Mouse (Mus musculus): ENCODE results near the gene Cercam.
"Not testable (repeated sequence)": the region's sequence is repeated elsewhere in the genome, so short reads cannot be mapped to it uniquely, and the experiment has no call there.

Gene Cercam

DNA sequence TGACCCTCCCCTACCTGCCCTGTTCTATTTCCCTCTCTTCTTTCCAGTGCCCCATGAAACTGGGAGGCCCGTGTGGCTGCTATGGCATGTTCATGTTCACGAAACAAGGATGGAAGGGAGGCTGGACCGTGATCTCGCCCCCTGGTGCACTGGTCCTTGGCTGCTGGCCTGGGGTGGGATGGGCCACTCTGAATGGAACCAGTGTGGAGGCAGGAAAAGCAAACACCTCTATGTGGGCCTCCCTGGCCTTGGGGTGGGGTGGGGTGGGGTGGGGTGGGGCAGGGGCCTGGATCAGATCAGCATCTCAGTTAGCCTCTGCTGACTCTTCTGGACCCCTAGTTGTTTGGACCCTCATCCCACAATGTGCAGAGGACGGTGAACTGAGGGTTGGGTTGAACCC is 15.2 kb upstream of the Cercam start:
- no peak for DNase-seq (ENCODE audit: low read depth, low spot score)

DNA sequence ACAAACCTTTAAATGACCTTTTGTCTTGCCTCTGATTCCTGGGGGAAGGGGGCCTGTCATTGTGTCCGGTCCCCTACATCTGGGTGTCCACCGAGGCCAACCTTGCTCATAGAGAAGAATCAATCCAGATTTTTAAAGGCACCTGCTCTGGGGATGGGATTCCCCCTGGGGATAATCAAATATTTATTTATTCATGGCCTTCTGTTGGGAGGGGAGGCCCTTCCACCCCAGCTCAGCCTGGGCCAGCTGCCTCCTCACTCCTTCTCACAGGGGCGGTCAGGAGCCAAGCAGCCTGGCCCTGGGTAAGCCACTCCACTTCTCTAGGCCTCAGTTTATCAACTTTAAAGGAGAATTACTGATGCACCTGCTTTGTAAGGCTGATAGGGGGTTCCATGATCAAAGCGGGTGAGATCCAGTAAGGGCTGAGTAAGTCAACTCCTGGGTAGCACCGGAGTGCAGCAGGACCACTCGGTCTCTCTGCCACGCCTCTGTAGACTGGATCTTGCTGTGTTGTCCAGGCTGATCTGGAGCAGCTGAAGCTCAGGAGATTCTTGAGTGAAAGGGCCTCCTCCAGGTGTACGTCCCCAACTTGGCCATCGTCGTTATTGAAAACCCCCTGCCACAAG is 13.3 kb upstream of the Cercam start:
- DNase-seq (ENCODE audit: low read depth, low spot score): no peak

DNA sequence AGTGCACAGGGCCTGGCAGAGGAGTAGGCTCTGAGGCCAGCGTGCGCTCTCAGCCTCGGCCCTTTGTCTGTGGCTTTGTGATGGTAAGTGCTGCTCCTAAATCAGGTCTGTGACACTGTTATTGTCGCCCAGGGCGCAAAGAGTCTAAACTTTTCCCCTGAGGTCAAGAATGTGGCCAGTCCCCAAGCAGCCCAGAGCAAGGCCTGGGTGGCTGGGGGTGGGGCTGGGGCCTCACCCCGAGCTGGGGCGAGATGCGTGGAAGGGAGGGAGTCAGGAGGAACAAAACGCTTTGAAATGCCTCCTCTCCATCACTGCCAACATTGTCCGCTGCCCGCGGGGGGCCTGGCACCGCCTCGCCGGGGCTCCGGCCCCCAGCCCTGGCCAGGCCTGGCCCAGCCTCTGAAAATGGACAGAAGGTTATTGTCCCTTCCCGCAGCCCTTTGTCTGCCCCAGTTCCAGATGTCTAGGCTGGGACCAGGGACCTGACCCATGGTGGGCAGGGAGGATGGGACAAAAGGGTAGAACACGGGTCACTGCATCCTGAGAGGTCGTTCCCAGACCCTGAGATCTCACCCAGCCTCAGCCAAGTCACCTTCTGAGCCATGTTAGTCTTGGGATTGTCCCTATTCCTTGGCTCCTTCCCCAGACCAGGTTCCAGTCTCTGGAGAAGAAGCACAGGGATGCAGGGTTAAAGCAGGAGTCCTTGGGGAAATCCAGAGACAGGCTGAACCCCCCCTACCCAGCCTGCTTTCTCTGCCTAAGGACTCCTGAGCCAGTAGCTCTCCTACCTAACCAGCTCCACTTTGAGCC is 12.3 kb upstream of the Cercam start:
- DNase-seq (ENCODE audit: low read depth, low spot score): no peak

DNA sequence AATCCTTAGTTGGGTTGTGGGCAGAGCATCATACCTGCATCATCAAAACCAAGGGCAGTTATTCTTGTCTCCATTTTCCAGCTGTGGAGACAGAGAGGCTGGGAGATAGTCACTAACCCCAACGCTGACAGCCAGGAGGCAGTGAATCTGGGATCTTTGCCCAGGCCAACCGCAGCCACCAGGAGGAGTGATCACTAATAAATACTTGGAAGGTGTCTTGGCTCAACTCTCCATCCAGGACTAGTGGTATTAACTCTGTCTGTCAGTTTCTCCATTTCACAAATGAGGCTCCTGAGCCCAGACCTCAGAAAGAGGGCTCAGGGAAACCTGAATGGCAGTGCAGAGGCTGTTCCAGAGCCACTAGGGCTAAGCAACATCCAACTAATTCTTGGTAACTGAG is 11.6 kb upstream of the Cercam start:
- no peak for DNase-seq (ENCODE audit: low read depth, low spot score)

DNA sequence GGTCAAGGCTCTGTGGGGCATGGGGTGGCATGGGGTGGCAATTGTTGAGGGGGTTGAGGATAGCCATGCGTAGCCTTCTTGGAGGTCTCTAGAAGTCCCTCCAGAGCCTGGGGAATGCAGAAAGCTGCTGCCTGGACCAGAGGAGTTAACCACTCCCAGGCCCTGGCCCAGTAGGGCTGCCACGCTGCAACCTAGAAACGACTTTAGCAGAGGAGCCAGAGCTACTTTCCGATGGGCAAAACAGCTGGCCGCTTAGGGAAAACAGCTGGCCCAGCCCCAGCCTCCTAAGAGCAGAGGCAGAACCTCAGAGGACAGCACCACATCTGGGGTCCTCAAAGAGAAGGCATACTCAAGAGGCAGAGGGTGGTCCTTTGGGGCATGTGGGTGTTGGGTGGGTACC is 11.0 kb upstream of the Cercam start:
- no peak for DNase-seq (ENCODE audit: low read depth, low spot score)

DNA sequence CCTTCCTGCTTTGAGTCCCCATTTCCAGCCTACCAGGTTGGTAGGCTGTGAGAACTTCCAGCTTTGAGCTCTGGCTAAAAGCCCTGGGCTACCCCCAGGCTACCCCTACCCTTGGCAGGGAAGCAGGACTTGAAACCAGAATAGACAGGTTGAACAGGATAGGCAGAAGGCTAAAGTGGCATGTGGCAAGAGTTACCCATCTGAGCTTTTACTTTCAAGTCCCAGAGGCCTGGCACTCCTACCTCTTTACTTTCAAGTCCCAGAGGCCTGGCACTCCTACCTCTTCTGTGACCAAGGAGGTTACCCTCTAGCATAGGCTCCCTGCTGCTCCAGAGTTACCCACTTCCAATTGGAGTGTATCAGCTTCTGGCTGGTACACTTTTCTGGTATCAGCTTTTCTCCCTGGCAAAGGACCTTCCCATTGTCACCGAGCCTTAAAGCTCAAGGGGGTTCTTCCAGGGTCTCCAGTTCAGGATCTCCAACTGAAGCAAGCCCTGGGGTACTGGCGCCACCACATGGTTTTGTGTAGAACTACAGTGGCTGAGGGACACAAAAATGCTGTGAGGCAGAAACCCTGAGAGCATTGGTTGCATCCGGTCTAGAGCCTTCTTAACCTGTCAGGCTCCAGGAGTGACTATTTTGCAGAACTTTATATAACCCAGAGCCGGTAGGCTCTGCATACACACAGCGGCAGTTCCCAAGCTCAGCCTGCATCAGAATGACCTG is 10.1 kb upstream of the Cercam start:
- no peak for DNase-seq (ENCODE audit: low read depth, low spot score)

DNA sequence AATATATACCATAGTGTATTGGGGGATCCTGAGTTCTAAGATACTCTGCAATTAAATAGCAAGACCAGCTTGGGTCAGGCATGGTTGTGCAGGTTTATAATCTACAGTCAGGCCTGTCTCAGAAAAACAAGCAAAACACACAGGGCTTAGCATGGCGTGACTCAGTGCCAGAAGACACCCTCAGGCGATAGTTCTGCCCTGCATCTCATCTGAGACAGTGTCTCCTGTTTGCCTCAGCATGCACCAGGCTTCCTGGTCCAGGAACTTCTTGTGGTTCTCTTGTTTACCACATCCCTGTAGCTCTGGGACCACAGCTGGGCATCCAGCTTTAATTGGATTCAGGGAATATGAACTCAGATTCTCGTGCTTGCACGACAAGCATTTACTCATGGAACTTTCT is 3.8 kb upstream of the Cercam start:
- DNase-seq (ENCODE audit: low read depth, low spot score): no peak

DNA sequence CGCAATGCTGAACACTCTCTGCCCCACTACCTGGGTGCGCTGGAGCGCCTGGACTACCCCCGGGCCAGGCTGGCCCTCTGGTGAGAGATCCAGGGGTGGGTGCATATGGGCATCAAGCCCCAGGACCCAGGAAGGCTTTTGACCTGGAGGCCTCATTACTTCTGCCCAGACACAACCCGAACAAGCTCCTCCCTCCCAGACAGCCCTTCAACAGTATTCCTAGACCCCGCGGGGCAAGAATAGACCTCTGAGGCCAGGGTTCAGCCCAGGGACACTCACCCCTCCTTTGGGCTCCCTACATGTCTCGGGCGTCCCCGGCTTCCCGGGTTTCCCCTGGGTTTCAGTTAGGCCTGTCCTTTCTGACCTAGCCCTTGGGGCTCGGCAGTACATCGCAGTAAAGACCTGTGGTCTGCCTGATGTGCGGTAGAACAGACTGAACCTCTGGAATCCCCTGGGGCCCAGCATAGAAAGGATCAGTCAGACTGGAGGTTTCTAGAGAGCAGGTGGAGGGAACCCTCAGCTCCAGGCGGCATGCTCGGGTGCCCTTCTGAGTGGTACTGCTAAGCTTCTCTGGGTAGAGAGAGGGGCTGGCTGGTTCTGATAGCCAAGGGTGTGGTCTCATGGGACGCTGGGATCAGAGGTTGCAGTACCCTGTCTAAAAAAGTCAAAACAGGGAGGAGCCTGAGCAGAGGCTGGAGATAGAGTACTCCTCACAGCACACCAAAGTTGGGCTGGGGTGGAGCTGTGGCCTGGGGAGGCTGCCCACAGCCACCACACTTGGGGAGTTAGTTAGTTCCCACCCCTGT is 885 bp downstream of the Cercam start:
- peak; percentile 56 for DNase-seq (ENCODE audit: low read depth, low spot score)

DNA sequence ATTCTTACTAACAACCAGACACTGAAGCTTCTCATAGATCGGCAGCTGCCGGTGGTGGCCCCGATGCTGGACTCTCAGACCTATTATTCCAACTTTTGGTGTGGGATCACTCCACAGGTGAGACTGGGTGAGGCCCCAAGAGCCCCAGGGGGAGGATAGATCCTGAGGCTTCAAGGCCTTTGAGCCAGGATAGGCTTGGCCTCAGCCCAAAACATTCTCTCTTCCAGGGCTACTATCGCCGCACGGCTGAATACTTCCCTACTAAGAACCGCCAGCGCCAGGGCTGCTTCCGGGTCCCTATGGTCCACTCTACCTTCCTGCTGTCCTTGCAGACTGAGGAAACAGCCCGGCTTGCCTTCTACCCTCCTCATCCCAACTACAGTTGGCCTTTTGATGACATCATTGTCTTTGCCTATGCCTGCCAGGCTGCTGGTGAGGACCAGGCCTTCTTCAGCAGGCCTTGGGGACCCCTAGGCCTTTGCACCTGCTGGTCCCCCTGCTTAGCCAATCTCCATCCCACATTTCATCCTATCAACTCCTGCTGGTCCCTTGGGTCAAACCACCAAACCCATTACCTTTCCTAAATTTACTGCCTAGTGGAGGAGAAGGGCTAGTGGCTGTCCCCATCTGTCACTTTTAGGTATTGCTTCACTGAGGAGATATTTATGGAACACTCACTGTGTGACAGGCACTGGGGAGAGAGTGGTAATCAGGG is 3.8 kb downstream of the Cercam start:
- DNase-seq (ENCODE audit: low read depth, low spot score): no peak

DNA sequence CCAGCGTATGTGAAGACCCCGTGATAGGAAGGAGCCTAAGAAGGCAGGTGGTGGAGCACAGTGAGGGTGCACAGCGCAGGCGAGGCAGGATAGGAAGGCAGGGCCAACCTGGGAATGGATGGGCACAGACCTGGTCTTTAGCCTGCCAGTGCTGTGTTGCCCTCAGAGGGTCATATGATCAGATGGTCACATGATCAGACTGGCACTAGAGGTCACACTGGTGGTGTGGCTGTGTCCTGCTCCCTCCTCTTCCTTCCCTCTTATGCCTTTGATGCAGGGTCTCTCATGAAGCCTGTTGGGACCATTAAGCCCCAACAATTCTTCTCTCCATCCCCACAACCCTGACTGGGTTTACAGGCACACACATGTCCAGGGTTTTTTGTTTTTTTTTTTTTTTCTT is 4.8 kb downstream of the Cercam start:
- DNase-seq (ENCODE audit: low read depth, low spot score): no peak

DNA sequence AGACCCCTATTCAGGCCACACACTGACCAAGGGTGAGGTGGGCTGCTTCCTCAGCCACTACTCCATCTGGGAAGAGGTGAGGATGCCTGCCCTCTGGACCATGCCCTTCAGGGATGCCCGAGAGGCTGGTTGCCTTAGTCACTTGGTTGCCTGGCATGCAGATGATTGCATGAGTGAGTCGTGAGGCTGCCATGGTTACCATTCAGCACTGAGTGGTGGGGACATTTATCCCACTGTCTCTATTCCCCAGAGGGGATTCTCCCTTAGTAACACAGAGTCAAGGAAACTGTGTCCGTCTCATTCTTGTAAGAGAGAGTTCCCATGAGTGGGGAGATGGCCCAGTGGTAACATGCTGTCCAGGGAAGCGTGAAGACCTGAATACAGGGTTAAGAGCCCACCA is 9.1 kb downstream of the Cercam start:
- no peak for DNase-seq (ENCODE audit: low read depth, low spot score)

DNA sequence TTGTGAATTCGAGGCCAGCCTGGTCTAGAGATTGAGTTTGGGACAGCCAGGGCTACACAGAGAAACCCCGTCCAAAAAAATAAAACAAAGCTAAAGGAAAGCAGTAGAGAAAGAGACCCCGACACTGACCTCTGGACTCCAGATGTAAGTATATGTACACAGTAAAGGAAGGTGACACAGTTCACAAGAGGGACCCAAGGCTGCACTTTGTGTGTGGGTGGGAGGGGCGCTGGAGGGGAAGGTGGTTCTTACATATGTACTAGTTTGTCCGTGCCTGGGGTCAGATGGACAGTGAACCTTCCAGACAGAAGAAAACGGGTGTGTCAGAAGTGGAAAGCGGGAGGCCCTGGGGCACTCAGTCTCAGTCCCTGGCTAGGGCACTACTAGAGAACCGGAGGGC is 10.2 kb downstream of the Cercam start:
- no peak for DNase-seq (ENCODE audit: low read depth, low spot score)

DNA sequence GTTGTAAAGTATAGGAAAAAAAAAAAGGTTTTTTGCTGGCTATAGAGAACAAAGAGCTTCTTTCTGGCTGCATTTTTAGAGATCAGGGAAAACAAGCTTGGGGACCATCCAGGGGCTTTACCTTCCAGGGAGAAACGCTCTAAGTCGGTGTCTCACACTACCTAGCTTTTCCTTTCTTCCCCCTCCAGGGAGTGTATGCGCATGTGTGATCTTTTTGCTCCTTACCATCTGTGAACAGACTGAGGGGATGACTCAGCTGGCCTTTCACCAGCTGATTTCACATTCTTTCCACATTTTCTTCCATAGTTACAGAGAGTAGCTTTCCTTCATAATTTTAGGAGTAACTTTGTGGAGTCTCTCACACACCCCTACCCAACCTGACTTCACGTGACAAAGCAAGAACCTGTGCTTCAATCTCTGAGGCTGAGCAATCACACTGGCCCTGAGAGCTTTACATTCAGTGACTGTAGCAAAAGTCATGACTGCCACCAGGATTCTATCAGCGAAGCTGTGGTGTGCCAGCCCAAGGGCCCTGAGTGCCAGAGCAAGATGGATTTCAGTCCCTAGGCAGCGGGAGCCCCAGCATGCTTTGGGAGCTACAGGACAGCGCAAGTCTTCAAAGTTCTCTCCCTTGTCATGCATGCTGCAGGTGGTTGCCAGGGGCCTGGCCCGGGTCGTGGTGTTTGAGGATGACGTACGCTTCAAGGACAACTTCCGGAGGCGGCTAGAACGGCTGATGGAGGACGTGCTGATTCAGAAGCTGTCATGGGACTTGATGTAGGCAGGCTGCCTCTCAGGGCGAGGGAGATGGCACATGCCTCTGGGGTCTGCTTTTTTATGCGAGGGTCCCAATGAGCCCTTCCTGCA is 11.2 kb downstream of the Cercam start:
- DNase-seq (ENCODE audit: low read depth, low spot score): no peak

DNA sequence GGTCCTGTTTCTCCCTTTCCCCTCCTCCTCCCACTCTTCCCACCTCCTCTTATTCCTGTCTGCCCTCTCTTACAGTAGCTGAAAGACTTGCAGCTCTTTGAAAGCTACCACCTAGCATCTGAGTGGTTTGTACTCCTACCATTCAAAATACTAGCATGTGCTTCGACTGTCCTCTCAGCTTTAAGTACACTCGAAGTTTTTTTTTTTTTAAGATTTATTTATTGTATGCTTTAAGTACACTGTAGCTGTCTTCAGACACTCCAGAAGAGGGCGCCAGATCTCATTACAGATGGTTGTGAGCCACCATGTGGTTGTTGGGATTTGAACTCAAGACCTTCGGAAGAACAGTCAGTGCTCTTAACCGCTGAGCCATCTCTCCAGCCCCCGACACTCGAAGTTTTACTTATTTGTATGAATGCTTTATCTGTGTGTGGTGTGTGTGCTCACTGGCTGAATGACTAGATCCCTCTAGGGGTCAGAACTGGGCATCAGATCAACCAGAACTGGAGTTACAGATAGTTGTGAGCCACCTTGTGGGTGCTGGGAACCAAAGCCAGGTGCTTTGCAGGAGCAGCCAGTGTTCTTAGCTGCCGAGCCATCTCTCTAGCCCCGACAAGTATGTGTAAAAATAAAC is 17.8 kb downstream of the Cercam start:
- DNase-seq (ENCODE audit: low read depth, low spot score): not testable (repeated sequence)

DNA sequence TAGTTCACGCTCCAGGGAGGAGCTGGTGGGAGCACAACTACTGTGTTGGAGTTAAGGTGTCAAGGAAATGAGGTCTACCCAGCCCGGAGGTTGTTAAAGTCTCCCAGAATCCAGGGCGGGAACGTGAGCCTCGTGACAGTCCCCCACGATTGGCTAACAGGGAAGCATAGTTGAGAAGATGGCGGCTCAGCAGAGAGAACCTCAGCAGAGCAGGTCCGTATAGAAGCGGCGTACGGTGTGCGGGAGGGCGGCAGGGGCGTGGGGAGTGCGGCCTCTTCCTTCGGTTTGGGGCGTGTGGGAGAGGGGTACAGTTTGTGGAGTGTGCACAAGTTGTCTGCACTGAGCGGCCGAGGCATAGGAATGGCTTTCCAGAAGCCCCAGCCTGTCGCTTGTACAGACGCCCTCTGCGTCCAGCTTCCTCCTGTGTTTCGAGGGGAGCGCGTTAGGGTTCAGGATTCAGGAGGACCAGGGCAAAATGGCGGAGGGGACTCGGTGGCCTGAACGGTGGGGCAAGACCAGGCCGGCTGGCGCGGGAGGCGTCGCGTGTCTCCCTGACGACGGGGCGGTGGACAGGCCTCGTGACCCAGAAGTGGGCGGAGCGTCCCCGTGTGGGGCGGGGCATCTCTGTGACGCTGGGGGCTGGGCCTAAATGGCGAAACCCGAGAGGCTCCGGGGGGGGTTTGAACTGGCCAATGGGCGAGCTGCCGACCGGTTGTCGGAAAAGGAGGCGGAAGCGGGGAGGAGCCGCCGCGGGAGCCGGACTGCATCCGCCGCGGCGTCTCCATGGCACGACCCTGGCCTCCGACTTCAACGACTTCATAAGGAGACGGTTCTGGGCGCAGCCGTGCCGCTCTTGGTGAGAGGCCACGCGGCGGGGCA is 20.3 kb downstream of the Cercam start, which contains the start of gene Odf2:
Gene Odf2, plus strand, starts transcription at position 156 of the 879 bp plus-strand sequence.
- peak; percentile 97 for DNase-seq (ENCODE audit: low read depth, low spot score)

DNA sequence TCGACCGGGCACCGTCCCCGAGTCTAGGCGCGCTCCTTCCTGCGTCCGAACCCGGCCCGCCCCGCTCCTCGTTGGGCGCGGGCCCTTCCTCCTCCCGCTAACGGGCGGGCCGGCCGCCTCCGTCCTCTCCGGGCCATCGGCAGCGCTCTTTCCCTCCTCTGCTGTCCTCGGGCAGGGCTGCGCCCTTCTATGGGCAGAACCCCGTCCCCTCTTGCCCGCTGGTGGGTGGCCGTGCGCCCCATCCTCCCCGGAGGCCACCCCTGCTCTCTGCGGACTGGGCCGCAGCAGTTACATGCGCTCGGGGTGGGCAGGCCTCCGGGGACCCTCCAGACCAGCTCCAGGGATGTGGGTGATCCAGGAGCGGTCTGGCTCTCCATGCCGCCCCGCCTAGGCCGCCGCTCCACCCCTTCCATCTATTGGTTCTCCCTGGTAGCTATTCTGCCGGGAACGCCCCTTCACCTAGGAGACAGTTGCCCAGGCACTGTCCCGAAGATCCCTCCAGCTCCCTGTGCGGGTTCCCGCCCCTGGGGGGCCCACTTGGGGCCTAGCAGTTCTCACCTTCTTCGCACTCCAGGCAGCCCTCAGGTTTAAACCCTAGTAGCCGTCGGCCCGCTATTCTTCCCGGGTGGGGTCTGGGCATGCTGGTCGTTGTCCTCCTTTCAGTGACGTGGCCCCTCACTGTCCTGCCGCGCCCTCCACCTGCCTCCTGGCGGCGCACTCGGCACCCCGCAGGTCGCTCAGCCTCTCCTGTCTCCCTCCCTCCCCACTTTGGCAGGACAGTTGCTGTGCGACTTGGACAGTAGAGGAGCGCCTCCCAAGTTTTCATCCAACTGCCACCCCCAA is 21.2 kb downstream of the Cercam start:
- peak; percentile 57 for DNase-seq (ENCODE audit: low read depth, low spot score)

DNA sequence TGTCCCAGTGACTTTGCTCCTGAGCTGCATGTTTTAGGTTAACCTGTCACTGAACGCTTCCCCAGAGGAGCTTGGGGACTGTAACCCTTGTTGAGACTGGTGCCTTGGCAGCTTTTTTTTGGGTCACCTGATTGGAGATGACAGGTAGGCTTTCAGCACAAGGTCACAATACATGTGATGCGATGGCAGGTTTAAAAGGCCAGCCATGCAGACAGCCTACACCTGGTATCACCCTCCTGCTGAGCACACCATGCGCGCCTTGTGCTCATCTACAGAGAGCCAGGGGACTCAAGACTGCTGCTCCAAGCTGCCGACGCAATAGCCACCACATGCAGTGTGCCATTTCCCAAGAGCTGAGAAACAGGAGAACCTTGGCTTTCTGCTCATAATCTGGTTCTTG is 22.8 kb downstream of the Cercam start:
- no peak for DNase-seq (ENCODE audit: low read depth, low spot score)

DNA sequence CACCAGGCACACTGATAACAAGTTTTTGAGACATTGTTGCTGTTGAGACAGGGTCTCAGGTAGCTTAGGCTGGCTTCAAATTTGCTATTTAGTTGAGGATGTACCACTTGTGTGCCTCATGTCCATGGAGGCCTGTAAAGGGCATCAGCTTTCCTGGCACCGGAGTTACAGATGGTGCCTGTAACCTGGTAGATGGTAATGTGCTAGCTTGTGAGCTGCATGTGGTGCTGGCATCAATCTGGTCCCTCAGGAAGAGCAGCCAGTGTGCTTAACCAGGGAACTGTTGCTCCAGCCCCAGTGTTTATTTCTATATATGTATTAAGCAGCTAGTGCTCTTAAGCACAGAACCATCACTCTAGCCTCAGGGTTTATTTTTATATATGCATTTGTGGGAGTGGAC is 27.1 kb downstream of the Cercam start:
- DNase-seq (ENCODE audit: low read depth, low spot score): no peak
